Mouse (Mus musculus) heart, embryonic 15.5 days (tissue): ENCODE measurements around the gene Hras. TPM values are rescaled to one million over a fixed set of nuclear protein-coding genes. Genes with fewer than 3 reads are reported as not detected.
A peak's percentile ranks its signal among the peaks of the same experiment; 100 is the strongest.

ENCODE experiments used
- ATAC-seq: fragments of 200-750 bp; cut with Nextera tagmentation; replicated peaks from 2 replicates; pipeline ENCODE4 v1.8.0; 2017; ENCODE audit warnings: low read depth, moderate TSS enrichment; ENCODE audit not compliant: insufficient number of reproducible peaks, insufficient read depth, low FRiP score
- H3K27ac ChIP-seq: fragments of 300-500 bp; sonication (generic); 2 replicates; pipeline ENCODE4 v1.5.1; 2015; ENCODE audit warnings: mild to moderate bottlenecking, inconsistent platforms
- H3K27me3 ChIP-seq: fragments of 300-500 bp; sonication (generic); 2 replicates; pipeline ENCODE4 v1.6.1; 2015; ENCODE audit warnings: inconsistent platforms
- H3K36me3 ChIP-seq: fragments of 300-500 bp; sonication (generic); 2 replicates; pipeline ENCODE4 v1.6.1; 2015; ENCODE audit warnings: mild to moderate bottlenecking, inconsistent platforms
- H3K4me1 ChIP-seq: fragments of 300-500 bp; sonication (generic); replicated peaks from 2 replicates; pipeline ENCODE4 v1.6.1; 2015; ENCODE audit warnings: inconsistent platforms
- H3K4me2 ChIP-seq: fragments of 300-500 bp; sonication (generic); 2 replicates; pipeline ENCODE4 v1.6.1; 2015; ENCODE audit warnings: inconsistent platforms, mild to moderate bottlenecking, moderate library complexity
- H3K4me3 ChIP-seq: fragments of 300-500 bp; sonication (generic); 2 replicates; pipeline ENCODE4 v1.5.1; 2015; ENCODE audit warnings: mild to moderate bottlenecking, inconsistent platforms
- H3K9ac ChIP-seq: fragments of 300-500 bp; sonication (generic); 2 replicates; pipeline ENCODE4 v1.6.1; 2015; ENCODE audit warnings: mild to moderate bottlenecking, inconsistent platforms
- H3K9me3 ChIP-seq: fragments of 300-500 bp; sonication (generic); replicated peaks from 2 replicates; pipeline ENCODE4 v1.6.1; 2016; ENCODE audit warnings: inconsistent platforms
- WGBS: fragments of 180-500 bp; shearing (Covaris S2); methylation state at CpG from one replicate; pipeline ENCODE4 v1.1.7; 2015; ENCODE audit warnings: mixed read lengths; 5-methylcytosine and 5-hydroxymethylcytosine counted together
- polyA plus RNA-seq: library from polyadenylated mRNA; unstranded; fragments of >200 nt; fragmentation: Nextera tagmentation; extraction: Ambion mirVana; gene quantifications from 2 replicates; pipeline ENCODE4 v1.2.1, GENCODE M21; 2015

The Hras gene
- polyA plus RNA-seq, 1 experiment from 2014 or later = 74.4 TPM

GRCm38 (mm10) chr7:141213133-141213532 is 19.3 kb upstream of the Hras start:
- Histone ChIP-seq H3K4me2 (no peak overlapping the region), H3K4me1 (peaks cover 22% of the 10 kb centered on the region), H3K4me3 (no peak overlapping the region), H3K36me3 (no peaks in the 10 kb centered on the region), H3K27me3 (no peaks in the 10 kb centered on the region), H3K9ac (no peak overlapping the region), H3K27ac (no peak overlapping the region), H3K9me3 (no peaks in the 10 kb centered on the region)
- 85% methylated on average over 3 of the region's 3 CpGs for WGBS
- no peak for ATAC-seq

- Histone ChIP-seq H3K36me3 (no peaks in the 10 kb centered on the region), H3K4me3 (no peak overlapping the region), H3K4me2 (no peak overlapping the region), H3K9ac (no peak overlapping the region), H3K9me3 (no peaks in the 10 kb centered on the region), H3K27me3 (no peaks in the 10 kb centered on the region), H3K27ac (no peak overlapping the region), H3K4me1 (peaks cover 5% of the 10 kb centered on the region)
- 82% methylated on average over 14 of the region's 14 CpGs for WGBS
- ATAC-seq = no peak
Observed at GRCm38 (mm10) chr7:141210606-141211131, 16.9 kb upstream of the Hras start.

- Histone ChIP-seq H3K27me3 (no peaks in the 10 kb centered on the region), H3K36me3 (no peaks in the 10 kb centered on the region), H3K9me3 (no peaks in the 10 kb centered on the region), H3K4me3 (no peak overlapping the region), H3K9ac (no peak overlapping the region), H3K4me1 (peaks cover 4% of the 10 kb centered on the region), H3K4me2 (no peak overlapping the region), H3K27ac (no peak overlapping the region)
- no peak for ATAC-seq
- 64% methylated on average over 12 of the region's 12 CpGs for WGBS
Observed at GRCm38 (mm10) chr7:141210137-141210536, 16.3 kb upstream of the Hras start.

GRCm38 (mm10) chr7:141209526-141209925 is 15.7 kb upstream of the Hras start:
- H3K9ac ChIP-seq = no peak overlapping the region
- no peaks in the 10 kb centered on the region for H3K36me3 ChIP-seq
- no peak overlapping the region for H3K4me2 ChIP-seq
- no peaks in the 10 kb centered on the region for H3K4me1 ChIP-seq
- no peaks in the 10 kb centered on the region for H3K9me3 ChIP-seq
- H3K27me3 ChIP-seq = no peaks in the 10 kb centered on the region
- 67% methylated on average over 3 of the region's 3 CpGs for WGBS
- ATAC-seq = no peak
- H3K4me3 ChIP-seq = no peak overlapping the region
- no peak overlapping the region for H3K27ac ChIP-seq

GRCm38 (mm10) chr7:141206182-141206937 is 12.6 kb upstream of the Hras start:
- WGBS = 85% methylated on average over 18 of the region's 18 CpGs
- no peaks in the 10 kb centered on the region for H3K4me1 ChIP-seq
- no peak overlapping the region for H3K9ac ChIP-seq
- H3K4me2 ChIP-seq = no peak overlapping the region
- H3K36me3 ChIP-seq = no peaks in the 10 kb centered on the region
- H3K4me3 ChIP-seq = no peak overlapping the region
- ATAC-seq = no peak
- H3K27me3 ChIP-seq = no peaks in the 10 kb centered on the region
- H3K27ac ChIP-seq = no peak overlapping the region
- no peaks in the 10 kb centered on the region for H3K9me3 ChIP-seq

GRCm38 (mm10) chr7:141205504-141205903 is 11.7 kb upstream of the Hras start:
- no peak overlapping the region for H3K4me2 ChIP-seq
- no peak overlapping the region for H3K4me3 ChIP-seq
- no peak overlapping the region for H3K9ac ChIP-seq
- H3K9me3 ChIP-seq = no peaks in the 10 kb centered on the region
- H3K36me3 ChIP-seq = no peaks in the 10 kb centered on the region
- no peaks in the 10 kb centered on the region for H3K4me1 ChIP-seq
- H3K27me3 ChIP-seq = no peaks in the 10 kb centered on the region
- WGBS = 89% methylated on average over 5 of the region's 5 CpGs
- no peak for ATAC-seq
- H3K27ac ChIP-seq = no peak overlapping the region

GRCm38 (mm10) chr7:141204546-141204945 is 10.7 kb upstream of the Hras start:
- H3K27me3 ChIP-seq = no peaks in the 10 kb centered on the region
- H3K9ac ChIP-seq = no peak overlapping the region
- H3K4me3 ChIP-seq = no peak overlapping the region
- no peaks in the 10 kb centered on the region for H3K4me1 ChIP-seq
- 61% methylated on average over 3 of the region's 3 CpGs for WGBS
- ATAC-seq = no peak
- no peak overlapping the region for H3K27ac ChIP-seq
- H3K9me3 ChIP-seq = no peaks in the 10 kb centered on the region
- H3K4me2 ChIP-seq = no peak overlapping the region
- no peaks in the 10 kb centered on the region for H3K36me3 ChIP-seq

- no peak overlapping the region for H3K27ac ChIP-seq
- H3K4me2 ChIP-seq = no peak overlapping the region
- H3K36me3 ChIP-seq = no peaks in the 10 kb centered on the region
- H3K4me1 ChIP-seq = peaks cover 9% of the 10 kb centered on the region
- no peaks in the 10 kb centered on the region for H3K9me3 ChIP-seq
- no peaks in the 10 kb centered on the region for H3K27me3 ChIP-seq
- ATAC-seq = no peak
- 90% methylated on average over 4 of the region's 4 CpGs for WGBS
- no peak overlapping the region for H3K4me3 ChIP-seq
- no peak overlapping the region for H3K9ac ChIP-seq
Observed at GRCm38 (mm10) chr7:141198121-141198520, 4.3 kb upstream of the Hras start.

- 92% methylated on average over 8 of the region's 8 CpGs for WGBS
- no peaks in the 10 kb centered on the region for H3K9me3 ChIP-seq
- ATAC-seq = no peak
- H3K4me1 ChIP-seq = peaks cover 23% of the 10 kb centered on the region
- no peaks in the 10 kb centered on the region for H3K27me3 ChIP-seq
- no peak overlapping the region for H3K9ac ChIP-seq
- H3K36me3 ChIP-seq = peaks cover 1% of the 10 kb centered on the region
- H3K27ac ChIP-seq = no peak overlapping the region
- no peak overlapping the region for H3K4me2 ChIP-seq
- H3K4me3 ChIP-seq = no peak overlapping the region
Observed at GRCm38 (mm10) chr7:141196619-141197282, 2.9 kb upstream of the Hras start.

GRCm38 (mm10) chr7:141195754-141196153 is 1.9 kb upstream of the Hras start:
- ATAC-seq = no peak
- no peak overlapping the region for H3K9ac ChIP-seq
- peaks cover 11% of the 10 kb centered on the region for H3K36me3 ChIP-seq
- H3K4me1 ChIP-seq = peaks cover 26% of the 10 kb centered on the region
- H3K4me2 ChIP-seq = peak overlapping the region; percentile 92; the same call in 1 of the 2 replicates
- WGBS = 96% methylated on average over 2 of the region's 2 CpGs
- H3K27ac ChIP-seq = no peak overlapping the region
- H3K9me3 ChIP-seq = no peaks in the 10 kb centered on the region
- H3K27me3 ChIP-seq = no peaks in the 10 kb centered on the region
- H3K4me3 ChIP-seq = no peak overlapping the region

- 0 out of 2 replicates have a peak, but pooled peaks have one; percentile 3 for ATAC-seq
- peak overlapping the region; percentile 84 for H3K27ac ChIP-seq
- H3K9ac ChIP-seq = peak overlapping the region; percentile 42; the same call in 1 of the 2 replicates
- H3K27me3 ChIP-seq = no peaks in the 10 kb centered on the region
- peaks cover 26% of the 10 kb centered on the region for H3K4me1 ChIP-seq
- peaks cover 20% of the 10 kb centered on the region for H3K36me3 ChIP-seq
- H3K9me3 ChIP-seq = no peaks in the 10 kb centered on the region
- H3K4me2 ChIP-seq = peak overlapping the region; percentile 92
- WGBS = 1% methylated on average over 28 of the region's 28 CpGs
- peak overlapping the region; percentile 95 for H3K4me3 ChIP-seq
Observed at GRCm38 (mm10) chr7:141194830-141195229, 1.0 kb upstream of the Hras start.
